Mouse (Mus musculus): Measurements from ENCODE around the gene Gm49342.
"Not testable (repeated sequence)": the region's sequence is repeated elsewhere in the genome, so short reads cannot be mapped to it uniquely, and the experiment has no call there.

Gm49342 gene

GRCm38 (mm10) chr14:50943932-50944667 lies at the start of gene Gm49342:
Gene Gm49342 (plus strand): TSS chr14:50944517.
- in situ Hi-C loops (cut with MboI; ENCODE audit: low pct_unique_long_range_greater_than_20kb in 1 of 2, low sequenced_read_pairs in 2 of 2, unreplicated experiment in 1 of 2): loop anchor here in 1 of 2 experiments (25.0 kb wide), 1 partner anchor 1068 kb away; the partner anchor contains the start of genes Tmem253 and Zfp219

GRCm38 (mm10) chr14:50895407-50895806 lies 48.9 kb upstream of the Gm49342 start:
- in situ Hi-C loops (cut with MboI; ENCODE audit: low pct_unique_long_range_greater_than_20kb in 1 of 2, low sequenced_read_pairs in 2 of 2, unreplicated experiment in 1 of 2): no loop called here

GRCm38 (mm10) chr14:50895985-50896746 lies 48.2 kb upstream of the Gm49342 start:
- in situ Hi-C loops (cut with MboI; ENCODE audit: low pct_unique_long_range_greater_than_20kb in 1 of 2, low sequenced_read_pairs in 2 of 2, unreplicated experiment in 1 of 2): no loop called here

- in situ Hi-C loops (cut with MboI; ENCODE audit: low pct_unique_long_range_greater_than_20kb in 1 of 2, low sequenced_read_pairs in 2 of 2, unreplicated experiment in 1 of 2): no loop called here
Observed at GRCm38 (mm10) chr14:50896747-50897373, 47.5 kb upstream of the Gm49342 start.

GRCm38 (mm10) chr14:50897374-50897765 lies 46.9 kb upstream of the Gm49342 start, which contains the start of gene Klhl33:
Gene Klhl33 (minus strand): TSS chr14:50897507.
- in situ Hi-C loops (cut with MboI; ENCODE audit: low pct_unique_long_range_greater_than_20kb in 1 of 2, low sequenced_read_pairs in 2 of 2, unreplicated experiment in 1 of 2): no loop called here

GRCm38 (mm10) chr14:50897992-50898391 lies 46.3 kb upstream of the Gm49342 start:
- in situ Hi-C loops (cut with MboI; ENCODE audit: low pct_unique_long_range_greater_than_20kb in 1 of 2, low sequenced_read_pairs in 2 of 2, unreplicated experiment in 1 of 2): not testable (repeated sequence)

- in situ Hi-C loops (cut with MboI; ENCODE audit: low pct_unique_long_range_greater_than_20kb in 1 of 2, low sequenced_read_pairs in 2 of 2, unreplicated experiment in 1 of 2): no loop called here
Observed at GRCm38 (mm10) chr14:50903973-50904827, 40.1 kb upstream of the Gm49342 start.

- in situ Hi-C loops (cut with MboI; ENCODE audit: low pct_unique_long_range_greater_than_20kb in 1 of 2, low sequenced_read_pairs in 2 of 2, unreplicated experiment in 1 of 2): no loop called here
Observed at GRCm38 (mm10) chr14:50904828-50905129, 39.5 kb upstream of the Gm49342 start.

- in situ Hi-C loops (cut with MboI; ENCODE audit: low pct_unique_long_range_greater_than_20kb in 1 of 2, low sequenced_read_pairs in 2 of 2, unreplicated experiment in 1 of 2): not testable (repeated sequence)
Observed at GRCm38 (mm10) chr14:50905327-50905726, 39.0 kb upstream of the Gm49342 start.

- in situ Hi-C loops (cut with MboI; ENCODE audit: low pct_unique_long_range_greater_than_20kb in 1 of 2, low sequenced_read_pairs in 2 of 2, unreplicated experiment in 1 of 2): no loop called here
Observed at GRCm38 (mm10) chr14:50908126-50908525, 36.2 kb upstream of the Gm49342 start.

- in situ Hi-C loops (cut with MboI; ENCODE audit: low pct_unique_long_range_greater_than_20kb in 1 of 2, low sequenced_read_pairs in 2 of 2, unreplicated experiment in 1 of 2): no loop called here
Observed at GRCm38 (mm10) chr14:50911356-50911755, 33.0 kb upstream of the Gm49342 start.

GRCm38 (mm10) chr14:50923437-50923836 lies 20.9 kb upstream of the Gm49342 start:
- in situ Hi-C loops (cut with MboI; ENCODE audit: low pct_unique_long_range_greater_than_20kb in 1 of 2, low sequenced_read_pairs in 2 of 2, unreplicated experiment in 1 of 2): not testable (repeated sequence)

GRCm38 (mm10) chr14:50924281-50925064 lies 19.8 kb upstream of the Gm49342 start, which contains the start of the genes Osgep and Apex1:
Gene Osgep (minus strand): TSS chr14:50924893.
Gene Apex1 (plus strand): TSS chr14:50924968.
- in situ Hi-C loops (cut with MboI; ENCODE audit: low pct_unique_long_range_greater_than_20kb in 1 of 2, low sequenced_read_pairs in 2 of 2, unreplicated experiment in 1 of 2): loop anchor here in 1 of 2 experiments (25.0 kb wide), 1 partner anchor 1088 kb away; the partner anchor contains the start of genes Tmem253 and Zfp219

- in situ Hi-C loops (cut with MboI; ENCODE audit: low pct_unique_long_range_greater_than_20kb in 1 of 2, low sequenced_read_pairs in 2 of 2, unreplicated experiment in 1 of 2): loop anchor here in 1 of 2 experiments (25.0 kb wide), 1 partner anchor 1087 kb away; the partner anchor contains the start of genes Tmem253 and Zfp219
Observed at GRCm38 (mm10) chr14:50925111-50925920, 19.0 kb upstream of the Gm49342 start.

- in situ Hi-C loops (cut with MboI; ENCODE audit: low pct_unique_long_range_greater_than_20kb in 1 of 2, low sequenced_read_pairs in 2 of 2, unreplicated experiment in 1 of 2): loop anchor here in 1 of 2 experiments (25.0 kb wide), 1 partner anchor 1085 kb away; the partner anchor contains the start of genes Tmem253 and Zfp219
Observed at GRCm38 (mm10) chr14:50927366-50927765, 17.0 kb upstream of the Gm49342 start.

- in situ Hi-C loops (cut with MboI; ENCODE audit: low pct_unique_long_range_greater_than_20kb in 1 of 2, low sequenced_read_pairs in 2 of 2, unreplicated experiment in 1 of 2): loop anchor here in 1 of 2 experiments (25.0 kb wide), 1 partner anchor 1082 kb away; the partner anchor contains the start of genes Tmem253 and Zfp219
Observed at GRCm38 (mm10) chr14:50929951-50930350, 14.4 kb upstream of the Gm49342 start.
